Mouse (Mus musculus) heart, postnatal 0 days (tissue): ENCODE results near the gene Sult5a1. TPM values are rescaled to one million over a fixed set of nuclear protein-coding genes. Genes with fewer than 3 reads are reported as not detected.

Experiments used
- ATAC-seq: fragments of 200-750 bp; cut with Nextera tagmentation; 2 replicates; pipeline ENCODE4 v1.8.0; 2017; ENCODE audit warnings: low read depth, moderate number of reproducible peaks, moderate library complexity; ENCODE audit not compliant: insufficient read depth
- DNase-seq: peaks from one replicate; pipeline ENCODE4 v3.0.0-alpha.2; 2016; ENCODE audit warnings: low spot score
- H3K27ac ChIP-seq: fragments of 300-500 bp; sonication (generic); 2 replicates; pipeline ENCODE4 v1.5.1; 2014; ENCODE audit warnings: low read depth, mild to moderate bottlenecking
- H3K27me3 ChIP-seq: fragments of 300-500 bp; sonication (generic); 2 replicates; pipeline ENCODE4 v1.6.1; 2014; ENCODE audit warnings: low read length, mixed read lengths; ENCODE audit not compliant: control insufficient read depth, insufficient read depth
- H3K36me3 ChIP-seq: fragments of 300-500 bp; sonication (generic); replicated peaks from 2 replicates; pipeline ENCODE4 v1.6.1; 2014; ENCODE audit warnings: low read length, mixed read lengths; ENCODE audit not compliant: control insufficient read depth, insufficient read depth
- H3K4me1 ChIP-seq: fragments of 300-500 bp; sonication (generic); 2 replicates; pipeline ENCODE4 v1.6.1; 2014; ENCODE audit warnings: antibody characterized with exemption; ENCODE audit not compliant: control insufficient read depth, insufficient read depth
- H3K4me2 ChIP-seq: fragments of 300-500 bp; sonication (generic); 2 replicates; pipeline ENCODE4 v1.6.1; 2014; ENCODE audit warnings: low read depth, mild to moderate bottlenecking, low read length, moderate library complexity
- H3K4me3 ChIP-seq: fragments of 300-500 bp; sonication (generic); 2 replicates; pipeline ENCODE4 v1.5.1; 2014; ENCODE audit warnings: low read depth, low read length
- H3K9ac ChIP-seq: fragments of 300-500 bp; sonication (generic); replicated peaks from 2 replicates; pipeline ENCODE4 v1.6.1; 2014; ENCODE audit warnings: low read depth, low read length, mixed read lengths
- H3K9me3 ChIP-seq: fragments of 300-500 bp; sonication (generic); replicated peaks from 2 replicates; pipeline ENCODE4 v1.6.1; 2016; ENCODE audit warnings: low read length; ENCODE audit not compliant: control insufficient read depth
- CTCF ChIP-seq: IDR thresholded peaks from 2 replicates; pipeline ENCODE4 v1.5.1; 2016; ENCODE audit warnings: antibody characterized with exemption, control low read depth, low read depth
- EP300 ChIP-seq: IDR thresholded peaks from 2 replicates; pipeline ENCODE4 v1.6.1; 2016; ENCODE audit warnings: antibody characterized with exemption, low read depth
- WGBS: fragments of 180-500 bp; shearing (Covaris S2); extraction: QIAGEN DNeasy Blood & Tissue Kit; methylation state at CpG from one replicate; pipeline ENCODE4 v1.1.7; 2014; 5-methylcytosine and 5-hydroxymethylcytosine counted together
- polyA plus RNA-seq: library from polyadenylated mRNA; unstranded; fragments of >200 nt; fragmentation: Nextera tagmentation; extraction: Ambion mirVana; gene quantifications from 2 replicates; pipeline ENCODE4 v1.2.1, GENCODE M21; 2015
- total RNA-seq: library from RNA; depleted of rRNA; stranded (reverse); fragments of >200 nt; gene quantifications from 2 replicates; pipeline ENCODE4 v1.2.3, GENCODE M21; 2014; ENCODE audit warnings: low replicate concordance

The Sult5a1 gene
- total and polyA plus RNA-seq, 2 experiments from 2014 or later: 2.0 to 3.4 TPM

- WGBS: 39% methylated on average over 14 of the region's 14 CpGs
- Histone ChIP-seq H3K4me1 (peaks cover 17% of the 10 kb centered on the region), H3K9me3 (no peaks in the 10 kb centered on the region), H3K27me3 (no peaks in the 10 kb centered on the region), H3K4me3 (no peak overlapping the region), H3K27ac (peak overlapping the region; percentile 74), H3K36me3 (no peaks in the 10 kb centered on the region), H3K9ac (no peak overlapping the region), H3K4me2 (no peak overlapping the region)
- TF ChIP-seq EP300: no peak
- TF ChIP-seq CTCF: no peak
- DNase-seq (peak; percentile 61), ATAC-seq (peak; percentile 45)
These were observed 16.2 kb downstream of the Sult5a1 start for GRCm38 (mm10) chr8:123141741-123142462.

- no peak for ATAC-seq
- no peak overlapping the region for H3K4me3 ChIP-seq
- no peaks in the 10 kb centered on the region for H3K36me3 ChIP-seq
- H3K9ac ChIP-seq: no peak overlapping the region
- H3K9me3 ChIP-seq: no peaks in the 10 kb centered on the region
- WGBS: 75% methylated on average over 4 of the region's 4 CpGs
- TF ChIP-seq EP300 (no peak), CTCF (no peak)
- H3K4me1 ChIP-seq: peaks cover 17% of the 10 kb centered on the region
- H3K4me2 ChIP-seq: no peak overlapping the region
- no peak overlapping the region for H3K27ac ChIP-seq
- no peaks in the 10 kb centered on the region for H3K27me3 ChIP-seq
- DNase-seq: no peak
These were observed 19.4 kb downstream of the Sult5a1 start for GRCm38 (mm10) chr8:123138741-123139140.

- TF ChIP-seq CTCF (no peak), EP300 (no peak)
- H3K9me3 ChIP-seq: no peaks in the 10 kb centered on the region
- 12% methylated on average over 2 of the region's 2 CpGs for WGBS
- ATAC-seq (peak; percentile 62), DNase-seq (peak; percentile 44)
- no peaks in the 10 kb centered on the region for H3K36me3 ChIP-seq
- H3K4me1 ChIP-seq: peaks cover 17% of the 10 kb centered on the region
- no peak overlapping the region for H3K4me3 ChIP-seq
- H3K4me2 ChIP-seq: no peak overlapping the region
- H3K9ac ChIP-seq: no peak overlapping the region
- no peaks in the 10 kb centered on the region for H3K27me3 ChIP-seq
- peak overlapping the region; percentile 22; the same call in 1 of the 2 replicates for H3K27ac ChIP-seq
These were observed 20.5 kb downstream of the Sult5a1 start for GRCm38 (mm10) chr8:123137645-123138077.

GRCm38 (mm10) chr8:123136287-123136686 lies 21.8 kb downstream of the Sult5a1 start:
- H3K4me1 ChIP-seq: peaks cover 8% of the 10 kb centered on the region
- no peak overlapping the region for H3K4me2 ChIP-seq
- no peak overlapping the region for H3K9ac ChIP-seq
- no peak overlapping the region for H3K4me3 ChIP-seq
- no peak overlapping the region for H3K27ac ChIP-seq
- H3K9me3 ChIP-seq: no peaks in the 10 kb centered on the region
- ATAC-seq (no peak), DNase-seq (no peak)
- H3K36me3 ChIP-seq: no peaks in the 10 kb centered on the region
- TF ChIP-seq EP300 (no peak), CTCF (no peak)
- no peaks in the 10 kb centered on the region for H3K27me3 ChIP-seq
- 74% methylated on average over 9 of the region's 9 CpGs for WGBS

- peaks cover 8% of the 10 kb centered on the region for H3K4me1 ChIP-seq
- WGBS: 53% methylated on average over 9 of the region's 9 CpGs
- DNase-seq (no peak), ATAC-seq (no peak)
- no peak overlapping the region for H3K27ac ChIP-seq
- H3K36me3 ChIP-seq: no peaks in the 10 kb centered on the region
- H3K9me3 ChIP-seq: no peaks in the 10 kb centered on the region
- H3K27me3 ChIP-seq: 0 out of 2 replicates have a peak, but pooled peaks cover 1% of the 10 kb centered on the region
- H3K4me2 ChIP-seq: no peak overlapping the region
- H3K4me3 ChIP-seq: no peak overlapping the region
- H3K9ac ChIP-seq: no peak overlapping the region
- TF ChIP-seq EP300: no peak
- TF ChIP-seq CTCF: no peak
These were observed 22.3 kb downstream of the Sult5a1 start for GRCm38 (mm10) chr8:123135806-123136205.
